ENCODE assay signal across 10 mouse cellular contexts in the genomic region with DNA sequence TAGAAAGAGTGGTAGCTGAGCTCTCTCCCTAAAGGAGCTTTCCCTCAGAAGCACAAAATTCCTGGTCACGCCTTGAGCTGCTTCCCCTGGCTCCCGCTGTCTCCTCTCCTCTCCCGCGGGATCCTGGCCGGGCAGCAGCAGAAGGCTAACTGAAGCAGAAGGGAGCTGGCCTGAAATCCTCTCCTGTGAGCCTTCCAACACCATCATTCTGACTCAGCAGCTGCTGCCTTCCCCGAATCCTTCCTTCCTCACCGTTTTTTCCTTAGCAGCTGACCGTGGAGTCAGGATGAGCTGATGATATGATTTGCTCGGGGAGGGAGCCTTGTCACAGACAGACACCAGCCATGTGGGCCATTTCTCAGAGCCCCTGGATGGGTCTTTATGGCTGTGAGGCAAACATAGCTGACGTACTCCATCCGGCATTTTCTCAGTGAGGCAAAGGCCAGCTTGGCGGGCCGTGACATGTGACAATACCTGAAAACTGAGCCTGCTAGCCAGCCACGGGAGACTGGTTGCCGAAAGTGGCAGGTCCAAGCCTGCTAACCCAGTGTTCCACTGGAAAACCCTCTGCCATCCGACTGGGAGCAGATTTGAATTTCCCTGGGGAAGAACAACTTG. TPM values are rescaled to one million over a fixed set of nuclear protein-coding genes. Genes with fewer than 3 reads are reported as not detected.
DNase-seq lines count a peak whose midpoint lies in the region; ATAC-seq lines count a peak whose summit lies in the region.
"Had no signal": no experiment of that assay in that cellular context is flagged by ENCODE, and none has a peak within 500 bp of the region (broad histone marks: within the 10 kb centered on the region; RNA-seq: fewer than 3 reads in every experiment).

No protein-coding gene starts in this region.

- H3K36me3 ChIP-seq in lung, embryonic 15.5 days, result no peaks in the 10 kb centered on the region

- no peaks in the 10 kb centered on the region for H3K9me3 ChIP-seq in lung, embryonic 15.5 days

- no peak overlapping the region for H3K9ac ChIP-seq in lung, embryonic 15.5 days

- H3K4me2 ChIP-seq in lung, embryonic 15.5 days, result no peak overlapping the region

- peaks cover 45% of the 10 kb centered on the region for H3K4me1 ChIP-seq in lung, embryonic 15.5 days

- intact Hi-C loops in gastrocnemius, postnatal 14 days (cut with DNase I; ENCODE audit: low total_unique reads), result no loop called here

- peak; percentile 26 for DNase-seq in adrenal gland, postnatal 14 days
- no peak for DNase-seq in adrenal gland, postnatal 10 days
- no peak for DNase-seq in lung, postnatal 25 days (ENCODE audit: low spot score)
- DNase-seq in gastrocnemius, postnatal 14 days, result peak; percentile 78
- DNase-seq in skeletal muscle tissue, adult 2 months (ENCODE audit: low read depth, low spot score), result peak; percentile 74
- DNase-seq in layer of hippocampus, adult 8-10 months (ENCODE audit: low spot score in 2 of 2), result no peak
- DNase-seq in right cerebral cortex, postnatal 25 days, result no peak

- H3K4me3 ChIP-seq in lung, embryonic 15.5 days, result no peak overlapping the region

- no peak for ATAC-seq in lung, embryonic 15.5 days (ENCODE audit: borderline replicate concordance, extremely low read depth, low FRiP score, low TSS enrichment)

- H3K27ac ChIP-seq in lung, embryonic 15.5 days, result 0 out of 2 replicates have a peak overlapping the region, but pooled peaks have one; percentile 21

- WGBS in lung, embryonic 15.5 days, result 57% methylated on average over 16 of the region's 16 CpGs

- no peaks in the 10 kb centered on the region for H3K27me3 ChIP-seq in lung, embryonic 15.5 days

RNA-seq across cellular contexts. Expression of a gene that starts 6.8 kb away (rescaled TPM):
- 61.7 and 65.3 TPM in 2 replicates for total RNA-seq in adrenal gland, postnatal 14 days (2021)
- 10 to 100 TPM; 68.2 to 70.3 TPM for total RNA-seq in adrenal gland, postnatal 10 days (2021)
- 25.5 and 27.8 TPM in 2 replicates for polyA plus RNA-seq in lung, embryonic 15.5 days (2015; fragmentation: Nextera tagmentation; extraction: Ambion mirVana)
- total RNA-seq in gastrocnemius, postnatal 14 days (2021), result 10 to 100 TPM; 27.1 to 29.7 TPM
- 10 to 100 TPM; 56.4 to 69.6 (median 63.0) TPM for total RNA-seq in layer of hippocampus, adult 8-10 months (2022)

RNA-seq across cellular contexts. Expression of a gene that starts 57.8 kb away (rescaled TPM):
- not detected in 2 replicates for total RNA-seq in adrenal gland, postnatal 14 days (2021)
- total RNA-seq in adrenal gland, postnatal 10 days (2021), result not detected
- not detected in 2 replicates for polyA plus RNA-seq in lung, embryonic 15.5 days (2015; fragmentation: Nextera tagmentation; extraction: Ambion mirVana)
- total RNA-seq in gastrocnemius, postnatal 14 days (2021), result not detected
- total RNA-seq in layer of hippocampus, adult 8-10 months (2022), result not detected
- total RNA-seq: gastrocnemius, postnatal 4 days; left cerebral cortex, postnatal 14 days had no signal

RNA-seq across cellular contexts. Expression of a gene that starts 58.0 kb away (rescaled TPM):
- total RNA-seq in adrenal gland, postnatal 14 days (2021), result 4.5 and 7.4 TPM in 2 replicates
- 1 to 10 TPM; 5.3 to 7.8 TPM for total RNA-seq in adrenal gland, postnatal 10 days (2021)
- 1.3 and 1.7 TPM in 2 replicates for polyA plus RNA-seq in lung, embryonic 15.5 days (2015; fragmentation: Nextera tagmentation; extraction: Ambion mirVana)
- total RNA-seq in gastrocnemius, postnatal 14 days (2021), result under 1 TPM; 0.11 to 0.31 TPM
- total RNA-seq in layer of hippocampus, adult 8-10 months (2022), result 10 to 100 TPM; 12.2 to 16.5 (median 14.7) TPM

Comparison
In these comparisons a context has a peak if more than half of its experiments do, and no peak if none do; other contexts are left out.
1. DNase-seq: peak in adrenal gland, postnatal 14 days (single experiment), gastrocnemius, postnatal 14 days (single experiment) and skeletal muscle tissue, adult 2 months (single experiment); none in adrenal gland, postnatal 10 days (single experiment), lung, postnatal 25 days (single experiment), layer of hippocampus, adult 8-10 months (0 of 2) and right cerebral cortex, postnatal 25 days (single experiment).